Comparison of ENCODE assay signal across 8 mouse cellular contexts in the genomic region with DNA sequence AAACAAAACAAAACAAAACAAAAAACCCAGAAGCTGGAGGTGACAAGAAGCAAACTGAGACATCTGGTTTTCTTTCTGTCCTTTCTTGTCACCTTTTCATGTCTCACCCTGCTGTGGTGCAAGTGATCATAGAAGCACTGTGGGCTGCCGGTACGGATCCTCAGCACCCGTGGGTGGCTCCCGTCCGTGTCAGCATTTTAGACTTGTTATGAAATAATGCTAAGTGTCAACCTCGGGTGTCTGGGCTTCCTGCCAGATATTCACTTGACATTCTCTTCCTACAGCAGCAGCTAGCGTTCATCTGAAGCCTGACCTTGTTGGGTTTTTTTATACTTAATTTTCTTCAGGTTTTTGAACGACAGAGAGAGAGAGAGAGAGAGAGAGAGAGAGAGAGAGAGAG.
A peak's percentile ranks its signal among the peaks of the same experiment; 100 is the strongest.
DNase-seq lines count a peak whose midpoint lies in the region; ATAC-seq lines count a peak whose summit lies in the region.

No protein-coding gene starts in this region.

- no peak overlapping the region for H3K4me3 ChIP-seq in forebrain, embryonic 16.5 days (replicated peaks; ENCODE audit: low read length)
- no peak overlapping the region for H3K4me3 ChIP-seq in forebrain, embryonic 10.5 days
- no peak overlapping the region for H3K4me3 ChIP-seq in neural tube, embryonic 15.5 days (replicated peaks)

- H3K4me2 ChIP-seq in forebrain, embryonic 16.5 days (ENCODE audit: low read length): no peak overlapping the region
- no peak overlapping the region for H3K4me2 ChIP-seq in neural tube, embryonic 15.5 days

- H3K9ac ChIP-seq in forebrain, embryonic 16.5 days (replicated peaks; ENCODE audit: low read depth, low read length): no peak overlapping the region
- H3K9ac ChIP-seq in neural tube, embryonic 15.5 days (replicated peaks): no peak overlapping the region

- ATAC-seq in forebrain, embryonic 16.5 days: peak; percentile 15; the same call in 1 of the 2 replicates
- no peak for ATAC-seq in neural tube, embryonic 15.5 days (ENCODE audit: low FRiP score)

- H3K9me3 ChIP-seq in forebrain, embryonic 16.5 days (ENCODE audit: control insufficient read depth, low read length): no peaks in the 10 kb centered on the region
- H3K9me3 ChIP-seq in forebrain, embryonic 10.5 days: no peaks in the 10 kb centered on the region
- no peaks in the 10 kb centered on the region for H3K9me3 ChIP-seq in neural tube, embryonic 15.5 days (replicated peaks)

- no peak overlapping the region for H3K27ac ChIP-seq in forebrain, embryonic 16.5 days (ENCODE audit: low read length)
- no peak overlapping the region for H3K27ac ChIP-seq in forebrain, embryonic 10.5 days
- H3K27ac ChIP-seq in neural tube, embryonic 15.5 days (replicated peaks): no peak overlapping the region

- 45% methylated on average over 8 of the region's 8 CpGs for WGBS in forebrain, embryonic 16.5 days
- 86% methylated on average over 8 of the region's 8 CpGs for WGBS in forebrain, embryonic 10.5 days
- 77% methylated on average over 8 of the region's 8 CpGs for WGBS in neural tube, embryonic 15.5 days

- no peaks in the 10 kb centered on the region for H3K27me3 ChIP-seq in forebrain, embryonic 16.5 days (replicated peaks; ENCODE audit: control insufficient read depth, insufficient read depth, low read length)
- H3K27me3 ChIP-seq in forebrain, embryonic 10.5 days (ENCODE audit: poor library complexity, severe bottlenecking): no peaks in the 10 kb centered on the region
- no peaks in the 10 kb centered on the region for H3K27me3 ChIP-seq in neural tube, embryonic 15.5 days (replicated peaks)

- no peaks in the 10 kb centered on the region for H3K36me3 ChIP-seq in forebrain, embryonic 16.5 days (ENCODE audit: control insufficient read depth, insufficient read depth)
- H3K36me3 ChIP-seq in forebrain, embryonic 10.5 days (replicated peaks): no peaks in the 10 kb centered on the region
- no peaks in the 10 kb centered on the region for H3K36me3 ChIP-seq in neural tube, embryonic 15.5 days

- no peaks in the 10 kb centered on the region for H3K4me1 ChIP-seq in forebrain, embryonic 16.5 days (replicated peaks; ENCODE audit: control insufficient read depth, insufficient read depth, low read length)
- H3K4me1 ChIP-seq in forebrain, embryonic 10.5 days: no peaks in the 10 kb centered on the region
- H3K4me1 ChIP-seq in neural tube, embryonic 15.5 days: no peaks in the 10 kb centered on the region

- DNase-seq in forebrain, embryonic 10.5 days (ENCODE audit: extremely low spot score, low spot score): no peak
- peak; percentile 54 for DNase-seq in Muller cell, postnatal 12 days (ENCODE audit: inconsistent ontology term)
- peak; percentile 40 to 73 for DNase-seq in frontal cortex, adult 2 months (ENCODE audit: extremely low spot score in 1 of 2, low spot score in 1 of 2)
- peak; percentile 40 for DNase-seq in left cerebral cortex, adult 11 months (ENCODE audit: low spot score)
- no peak for DNase-seq in natural killer cell, adult 2 months (ENCODE audit: low spot score in 2 of 2)
- no peak for DNase-seq in gastrocnemius, postnatal 10 days

Comparison
In these comparisons a context has a peak if more than half of its experiments do, and no peak if none do; other contexts are left out.
1. DNase-seq: peak in Muller cell, postnatal 12 days (single experiment), frontal cortex, adult 2 months (2 of 2) and left cerebral cortex, adult 11 months (single experiment); none in forebrain, embryonic 10.5 days (single experiment), natural killer cell, adult 2 months (0 of 2) and gastrocnemius, postnatal 10 days (single experiment).